Mouse (Mus musculus): ENCODE data around the gene Camkv.

GRCm38 (mm10) chr9:107955613-107956289 lies 20.3 kb downstream of the Camkv start:
- TF ChIP-seq POLR2A (IDR thresholded peaks at IDR 0.05; ENCODE audit: borderline replicate concordance, extremely low read depth, insufficient read depth, insufficient read length, poor library complexity, severe bottlenecking) (no peak), CTCF (IDR thresholded peaks at IDR 0.05; ENCODE audit: borderline replicate concordance, extremely low read depth, insufficient read depth, insufficient read length) (no peak)
